ENCODE assay signal across 8 mouse cellular contexts in the genomic region with DNA sequence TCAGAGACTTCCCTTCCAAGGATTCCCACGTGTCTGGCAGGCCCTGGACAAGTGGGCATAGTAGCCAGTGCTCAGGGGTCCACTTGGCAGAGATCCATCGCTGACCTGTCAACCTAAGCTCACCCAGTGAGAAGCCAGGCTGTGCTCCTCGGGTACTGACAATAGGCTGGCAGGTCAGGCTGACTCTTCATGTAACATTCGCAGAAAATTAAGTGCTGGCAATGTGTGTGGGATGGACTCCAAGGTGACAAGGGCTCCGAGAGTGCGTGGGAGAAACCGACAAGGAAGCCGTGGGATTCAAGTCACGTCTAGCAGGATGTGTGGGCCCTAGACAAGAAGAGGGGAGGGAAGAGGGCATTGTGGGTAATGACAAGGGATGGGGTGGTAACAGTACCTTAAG.
DNase-seq lines count a peak whose midpoint lies in the region; ATAC-seq lines count a peak whose summit lies in the region.

No protein-coding gene starts in this region.

- 49% methylated on average over 9 of the region's 9 CpGs for WGBS in forebrain, embryonic 15.5 days

- intact Hi-C loops in heart, postnatal 25 days (cut with DNase I) = no loop called here
- intact Hi-C loops in left cerebral cortex, postnatal 14 days (cut with DNase I) = no loop called here

- peak; percentile 93 for DNase-seq in heart, adult 11 months
- DNase-seq in heart, postnatal 25 days (ENCODE audit: low spot score) = no peak
- DNase-seq in brain, adult 2 months (ENCODE audit: low read depth, low spot score) = peak; percentile 90
- DNase-seq in left cerebral cortex, postnatal 14 days (ENCODE audit: low spot score in 2 of 2) = peak; percentile 47 to 51
- no peak for DNase-seq in layer of hippocampus, adult 11-12 months (ENCODE audit: low spot score)

- ATAC-seq in forebrain, embryonic 15.5 days (replicated peaks) = no peak
- no peak for ATAC-seq in monocyte, adult 5-6 weeks (replicated peaks; ENCODE audit: insufficient number of reproducible peaks, low FRiP score, low TSS enrichment, poor library complexity, severe bottlenecking)
- no peak for ATAC-seq in megakaryocyte, adult 5-6 weeks (ENCODE audit: poor library complexity, severe bottlenecking)

- no peaks in the 10 kb centered on the region for H3K27me3 ChIP-seq in forebrain, embryonic 15.5 days

- H3K9ac ChIP-seq in forebrain, embryonic 15.5 days (replicated peaks) = no peak overlapping the region

- H3K27ac ChIP-seq in forebrain, embryonic 15.5 days (replicated peaks) = peak overlapping the region; percentile 66

- no peak overlapping the region for H3K4me3 ChIP-seq in forebrain, embryonic 15.5 days

- H3K4me1 ChIP-seq in forebrain, embryonic 15.5 days = peaks cover 36% of the 10 kb centered on the region

- no peaks in the 10 kb centered on the region for H3K9me3 ChIP-seq in forebrain, embryonic 15.5 days

- H3K4me2 ChIP-seq in forebrain, embryonic 15.5 days (replicated peaks) = peak overlapping the region; percentile 19; the same call in 1 of the 2 replicates

- no peaks in the 10 kb centered on the region for H3K36me3 ChIP-seq in forebrain, embryonic 15.5 days

Comparison
In these comparisons a context has a peak if more than half of its experiments do, and no peak if none do; other contexts are left out.
1. DNase-seq: peak in heart, adult 11 months (single experiment), brain, adult 2 months (single experiment) and left cerebral cortex, postnatal 14 days (2 of 2); none in heart, postnatal 25 days (single experiment) and layer of hippocampus, adult 11-12 months (single experiment).